Mouse (Mus musculus) adrenal gland, adult (tissue): ENCODE data around the gene Adgrf1.
"Not testable (repeated sequence)": the region's sequence is repeated elsewhere in the genome, so short reads cannot be mapped to it uniquely, and the experiment has no call there.

Experiments used
- DNase-seq, 2 experiments: peaks; one replicate each; pipeline ENCODE4 v3.0.0; 2022 to 2023; ENCODE audit warnings: low spot score in 1 of 2; ENCODE audit not compliant: inconsistent age in 2 of 2

Gene Adgrf1

GRCm38 (mm10) chr17:43265944-43266343, 4.2 kb upstream of the Adgrf1 start:
- DNase-seq: no peak

- no peak for DNase-seq
These were observed 3.5 kb upstream of the Adgrf1 start for GRCm38 (mm10) chr17:43266636-43267035.

GRCm38 (mm10) chr17:43267046-43267749, 2.9 kb upstream of the Adgrf1 start:
- no peak for DNase-seq

- no peak for DNase-seq
These were observed 6.1 kb downstream of the Adgrf1 start for GRCm38 (mm10) chr17:43276220-43276619.

- no peak for DNase-seq
These were observed 7.1 kb downstream of the Adgrf1 start for GRCm38 (mm10) chr17:43277223-43277622.

- no peak for DNase-seq
These were observed 9.5 kb downstream of the Adgrf1 start for GRCm38 (mm10) chr17:43279671-43280070.

- no peak for DNase-seq
These were observed 12.2 kb downstream of the Adgrf1 start for GRCm38 (mm10) chr17:43282353-43282752.

- no peak for DNase-seq
These were observed 12.7 kb downstream of the Adgrf1 start for GRCm38 (mm10) chr17:43282828-43283227.

- no peak for DNase-seq
These were observed 29.4 kb downstream of the Adgrf1 start for GRCm38 (mm10) chr17:43299515-43299914.

GRCm38 (mm10) chr17:43325986-43326671, 56.0 kb downstream of the Adgrf1 start:
- no peak for DNase-seq

- DNase-seq: peak; percentile 30 to 65
These were observed 56.9 kb downstream of the Adgrf1 start for GRCm38 (mm10) chr17:43326726-43327700.

- DNase-seq: no peak
These were observed 57.7 kb downstream of the Adgrf1 start for GRCm38 (mm10) chr17:43327810-43328209.

GRCm38 (mm10) chr17:43329216-43329615, 59.1 kb downstream of the Adgrf1 start:
- DNase-seq: no peak

- no peak for DNase-seq
These were observed 59.6 kb downstream of the Adgrf1 start for GRCm38 (mm10) chr17:43329761-43330183.

- DNase-seq: no peak
These were observed 62.6 kb downstream of the Adgrf1 start for GRCm38 (mm10) chr17:43332686-43333085.

GRCm38 (mm10) chr17:43334074-43334473, 63.9 kb downstream of the Adgrf1 start:
- no peak for DNase-seq

- no peak for DNase-seq
These were observed 67.5 kb downstream of the Adgrf1 start for GRCm38 (mm10) chr17:43337643-43338042.

GRCm38 (mm10) chr17:43338279-43338678, 68.2 kb downstream of the Adgrf1 start:
- no peak for DNase-seq

- not testable (repeated sequence) for DNase-seq
These were observed 76.4 kb downstream of the Adgrf1 start for GRCm38 (mm10) chr17:43346499-43346898.

GRCm38 (mm10) chr17:43357902-43358539, 87.9 kb downstream of the Adgrf1 start:
- no peak for DNase-seq
